Mouse (Mus musculus) heart, embryonic 11.5 days (tissue): ENCODE results near the gene Sorcs3. TPM values are rescaled to one million over a fixed set of nuclear protein-coding genes. Genes with fewer than 3 reads are reported as not detected.

ENCODE experiments used
- ATAC-seq: fragments of 200-750 bp; cut with Nextera tagmentation; replicated peaks from 2 replicates; pipeline ENCODE4 v1.8.0; 2017; ENCODE audit warnings: moderate library complexity; ENCODE audit not compliant: insufficient number of reproducible peaks, low FRiP score, low TSS enrichment
- H3K27ac ChIP-seq: fragments of 300-500 bp; sonication (generic); 2 replicates; pipeline ENCODE4 v1.5.1; 2014; ENCODE audit warnings: mild to moderate bottlenecking, low read depth, low read length
- H3K27me3 ChIP-seq: fragments of 300-500 bp; sonication (generic); 2 replicates; pipeline ENCODE4 v1.6.1; 2014; ENCODE audit warnings: mild to moderate bottlenecking, low read length, mixed read lengths; ENCODE audit not compliant: control insufficient read depth, insufficient read depth
- H3K36me3 ChIP-seq: fragments of 300-500 bp; sonication (generic); 2 replicates; pipeline ENCODE4 v1.6.1; 2014; ENCODE audit warnings: mild to moderate bottlenecking, low read length, moderate library complexity, mixed read lengths; ENCODE audit not compliant: control insufficient read depth, insufficient read depth
- H3K4me1 ChIP-seq: fragments of 300-500 bp; sonication (generic); 2 replicates; pipeline ENCODE4 v1.6.1; 2014; ENCODE audit warnings: low read length; ENCODE audit not compliant: control insufficient read depth, insufficient read depth
- H3K4me2 ChIP-seq: fragments of 300-500 bp; sonication (generic); 2 replicates; pipeline ENCODE4 v1.6.1; 2014; ENCODE audit warnings: mild to moderate bottlenecking, moderate library complexity
- H3K4me3 ChIP-seq: fragments of 300-500 bp; sonication (generic); 2 replicates; pipeline ENCODE4 v1.5.1; 2014; ENCODE audit warnings: low read depth, low read length
- H3K9ac ChIP-seq: fragments of 300-500 bp; sonication (generic); 2 replicates; pipeline ENCODE4 v1.6.1; 2014; ENCODE audit warnings: mild to moderate bottlenecking, low read depth, low read length, moderate library complexity
- H3K9me3 ChIP-seq: fragments of 300-500 bp; sonication (generic); replicated peaks from 2 replicates; pipeline ENCODE4 v1.6.1; 2016; ENCODE audit warnings: low read length; ENCODE audit not compliant: control insufficient read depth
- WGBS: fragments of 180-500 bp; shearing (Covaris S2); extraction: QIAGEN DNeasy Blood & Tissue Kit; methylation state at CpG from one replicate; pipeline ENCODE4 v1.1.7; 2014; ENCODE audit not compliant: insufficient replicate concordance; 5-methylcytosine and 5-hydroxymethylcytosine counted together
- polyA plus RNA-seq: library from polyadenylated mRNA; unstranded; fragments of >200 nt; fragmentation: Nextera tagmentation; extraction: Ambion mirVana; gene quantifications from 2 replicates; pipeline ENCODE4 v1.2.1, GENCODE M21; 2014

The Sorcs3 gene
- polyA plus RNA-seq, 1 experiment from 2014 or later, result 0.44 TPM

DNA sequence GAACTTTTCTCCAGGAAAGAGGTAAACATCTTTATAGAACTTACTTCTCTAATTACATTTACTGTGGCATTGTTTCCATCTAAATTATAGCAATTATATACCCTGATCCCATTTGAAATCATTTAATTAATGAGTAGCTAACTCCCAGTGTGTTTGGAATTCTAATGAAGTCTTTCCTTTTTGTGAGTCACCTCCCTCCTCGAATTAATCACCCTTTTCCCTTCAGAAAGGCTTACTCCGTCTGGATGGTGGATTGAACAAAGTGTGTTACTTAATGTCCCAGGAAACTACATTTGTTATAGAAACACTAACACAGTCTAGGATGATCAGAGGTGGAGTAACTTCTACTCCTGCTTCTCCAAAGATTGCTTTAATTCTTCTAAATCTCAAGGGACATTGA, 531.7 kb downstream of the Sorcs3 start:
- H3K4me2 ChIP-seq, result no peak overlapping the region
- WGBS, result 64% methylated on average over 2 of the region's 2 CpGs
- no peaks in the 10 kb centered on the region for H3K9me3 ChIP-seq
- H3K27ac ChIP-seq, result no peak overlapping the region
- no peak overlapping the region for H3K4me3 ChIP-seq
- H3K9ac ChIP-seq, result no peak overlapping the region
- no peaks in the 10 kb centered on the region for H3K27me3 ChIP-seq
- no peaks in the 10 kb centered on the region for H3K4me1 ChIP-seq
- ATAC-seq, result no peak
- H3K36me3 ChIP-seq, result no peaks in the 10 kb centered on the region

DNA sequence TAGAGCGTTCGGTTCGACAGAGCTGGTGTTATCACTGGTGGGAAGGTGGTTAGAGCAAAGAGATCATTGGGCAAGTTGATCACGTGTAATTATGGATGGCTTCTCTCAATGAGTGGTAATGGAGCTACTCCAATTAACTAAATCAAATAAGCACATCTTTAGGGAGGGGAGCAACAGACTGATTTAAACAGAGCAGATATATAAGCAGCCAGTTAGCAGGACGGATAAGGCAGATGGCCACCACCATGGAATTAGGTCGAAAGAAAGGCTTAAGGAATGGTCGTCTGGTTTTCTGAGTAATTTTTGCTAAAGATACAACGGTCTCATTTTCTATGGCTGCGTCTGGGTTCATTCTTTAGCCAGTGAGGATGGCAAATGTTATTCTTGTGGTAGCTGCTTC, 549.3 kb downstream of the Sorcs3 start:
- Histone ChIP-seq H3K4me3 (no peak overlapping the region), H3K27ac (no peak overlapping the region), H3K4me1 (no peaks in the 10 kb centered on the region), H3K9me3 (no peaks in the 10 kb centered on the region), H3K4me2 (no peak overlapping the region), H3K36me3 (no peaks in the 10 kb centered on the region), H3K9ac (no peak overlapping the region), H3K27me3 (no peaks in the 10 kb centered on the region)
- ATAC-seq, result no peak
- 85% methylated on average over 9 of the region's 9 CpGs for WGBS

DNA sequence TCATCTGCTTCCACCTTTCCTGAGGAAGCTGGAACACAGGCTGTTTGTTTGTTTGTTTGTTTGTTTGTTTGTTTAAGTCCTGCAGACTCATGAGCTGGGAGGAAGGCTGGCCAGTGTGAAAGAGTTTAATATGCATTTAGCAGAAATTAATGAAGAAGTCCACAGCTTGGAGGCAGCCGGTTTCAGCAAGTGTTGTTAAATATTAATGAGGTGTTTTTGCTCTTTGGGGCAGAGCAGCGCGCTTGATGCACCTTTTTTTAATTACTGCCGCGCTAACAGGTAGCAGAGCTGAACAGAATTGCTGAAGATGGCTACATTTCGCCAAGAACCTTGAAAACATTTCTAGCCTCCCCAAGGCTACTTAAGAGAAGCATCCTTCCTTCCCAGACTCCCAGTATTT, 551.0 kb downstream of the Sorcs3 start:
- H3K36me3 ChIP-seq, result no peaks in the 10 kb centered on the region
- no peaks in the 10 kb centered on the region for H3K4me1 ChIP-seq
- no peak overlapping the region for H3K9ac ChIP-seq
- H3K27me3 ChIP-seq, result no peaks in the 10 kb centered on the region
- no peak overlapping the region for H3K4me2 ChIP-seq
- no peak overlapping the region for H3K27ac ChIP-seq
- ATAC-seq, result no peak
- H3K4me3 ChIP-seq, result no peak overlapping the region
- no peaks in the 10 kb centered on the region for H3K9me3 ChIP-seq
- WGBS, result 85% methylated on average over 6 of the region's 6 CpGs

DNA sequence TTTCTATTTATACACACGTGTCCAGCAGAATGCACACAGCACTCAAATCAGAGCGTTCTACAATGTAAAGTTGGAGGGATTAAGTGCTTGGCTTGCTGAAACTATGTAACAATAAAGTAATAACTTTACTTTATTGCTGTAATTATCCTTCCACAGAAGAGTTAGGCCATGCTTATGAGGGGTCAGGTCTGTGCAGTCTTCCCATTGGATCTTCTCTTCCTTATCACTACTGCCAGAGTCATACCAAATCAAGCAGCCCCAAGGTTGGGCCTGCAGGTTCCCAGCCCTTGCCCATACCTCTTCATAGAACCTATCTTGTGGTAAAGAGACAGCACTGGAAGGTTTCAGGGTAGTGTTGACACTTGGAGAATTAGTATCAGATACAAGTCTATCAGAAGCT, 560.7 kb downstream of the Sorcs3 start:
- no peak for ATAC-seq
- H3K9me3 ChIP-seq, result no peaks in the 10 kb centered on the region
- H3K4me1 ChIP-seq, result no peaks in the 10 kb centered on the region
- H3K27ac ChIP-seq, result no peak overlapping the region
- H3K27me3 ChIP-seq, result no peaks in the 10 kb centered on the region
- H3K36me3 ChIP-seq, result no peaks in the 10 kb centered on the region
- H3K9ac ChIP-seq, result no peak overlapping the region
- 70% methylated on average over 2 of the region's 2 CpGs for WGBS
- no peak overlapping the region for H3K4me2 ChIP-seq
- H3K4me3 ChIP-seq, result no peak overlapping the region

DNA sequence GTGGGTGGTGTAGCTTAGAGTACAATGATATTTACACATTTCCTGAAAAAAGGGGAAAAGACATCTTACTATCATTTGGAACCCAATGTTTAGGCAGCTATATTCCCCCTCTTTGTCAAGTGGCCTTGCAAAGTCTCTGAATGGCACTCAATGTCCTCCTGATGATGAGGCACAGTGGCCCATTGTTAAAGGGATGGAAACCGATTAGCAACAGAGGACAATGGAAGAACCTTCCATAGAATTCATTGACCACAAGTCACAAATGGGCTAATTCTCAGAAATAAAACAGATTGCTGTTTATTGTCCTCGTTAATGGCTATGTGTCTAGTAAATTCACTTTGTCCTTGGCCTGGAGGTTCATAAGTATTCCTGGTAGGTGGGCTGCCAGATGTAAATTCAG, 565.7 kb downstream of the Sorcs3 start:
- H3K36me3 ChIP-seq, result no peaks in the 10 kb centered on the region
- no peaks in the 10 kb centered on the region for H3K9me3 ChIP-seq
- ATAC-seq, result no peak
- H3K27me3 ChIP-seq, result no peaks in the 10 kb centered on the region
- no peaks in the 10 kb centered on the region for H3K4me1 ChIP-seq
- no peak overlapping the region for H3K4me2 ChIP-seq
- no peak overlapping the region for H3K4me3 ChIP-seq
- no peak overlapping the region for H3K9ac ChIP-seq
- H3K27ac ChIP-seq, result no peak overlapping the region
- WGBS, result 72% methylated on average over 2 of the region's 2 CpGs

DNA sequence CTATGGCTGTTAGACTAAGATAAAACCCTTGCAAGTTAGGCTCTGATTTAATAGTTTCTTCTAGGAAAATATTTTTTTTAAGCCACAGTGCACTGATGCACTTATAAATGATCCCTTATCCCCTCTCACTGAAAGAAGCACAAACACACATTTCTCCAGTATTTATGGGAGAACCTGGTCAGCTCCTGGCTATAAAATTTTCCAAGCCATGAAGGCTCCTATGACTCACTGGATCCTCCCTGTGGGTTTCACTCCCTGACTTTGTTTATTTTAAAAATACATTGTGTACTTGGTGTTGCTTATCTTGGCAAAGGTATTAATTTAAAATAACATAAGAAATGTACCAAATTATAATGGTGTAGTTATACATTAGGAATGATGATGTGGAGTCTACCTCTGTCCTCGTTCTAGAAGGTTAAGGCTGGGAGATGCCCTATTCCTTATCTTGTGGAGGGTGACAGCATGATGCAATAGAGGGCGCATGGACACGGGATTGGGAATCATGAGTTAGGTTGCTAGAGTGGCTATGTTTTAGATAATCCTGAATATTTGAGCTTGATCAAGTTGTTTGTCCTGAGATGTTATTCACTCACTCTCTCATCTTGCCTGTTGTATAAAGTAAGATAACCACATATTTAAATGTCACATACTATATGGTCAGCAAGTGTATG, 573.4 kb downstream of the Sorcs3 start:
- H3K27ac ChIP-seq, result no peak overlapping the region
- no peak overlapping the region for H3K4me2 ChIP-seq
- no peak overlapping the region for H3K9ac ChIP-seq
- no peaks in the 10 kb centered on the region for H3K27me3 ChIP-seq
- H3K36me3 ChIP-seq, result no peaks in the 10 kb centered on the region
- WGBS, result 64% methylated on average over 3 of the region's 3 CpGs
- H3K4me3 ChIP-seq, result no peak overlapping the region
- H3K9me3 ChIP-seq, result no peaks in the 10 kb centered on the region
- ATAC-seq, result no peak
- H3K4me1 ChIP-seq, result no peaks in the 10 kb centered on the region

DNA sequence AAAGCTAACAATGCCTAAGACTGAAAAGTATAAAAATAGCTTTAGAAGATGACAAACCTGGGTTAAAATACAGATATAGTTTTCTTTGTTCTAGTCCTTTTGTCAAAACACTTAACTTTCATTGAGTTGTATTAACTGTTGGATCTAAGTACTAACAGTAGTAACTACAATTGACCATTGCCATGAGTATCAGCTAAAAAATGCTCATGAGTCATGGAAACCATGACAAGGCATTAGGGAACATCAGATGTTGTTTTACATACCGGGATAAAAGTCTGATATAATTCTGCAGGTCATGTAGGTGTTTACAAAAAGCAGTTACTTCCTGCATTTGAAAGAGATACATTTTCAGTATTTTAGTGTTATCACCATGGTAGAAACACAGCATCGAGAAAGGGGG, 575.0 kb downstream of the Sorcs3 start:
- no peak overlapping the region for H3K9ac ChIP-seq
- no peaks in the 10 kb centered on the region for H3K9me3 ChIP-seq
- no peak for ATAC-seq
- H3K36me3 ChIP-seq, result no peaks in the 10 kb centered on the region
- no peak overlapping the region for H3K4me2 ChIP-seq
- H3K4me3 ChIP-seq, result no peak overlapping the region
- WGBS, result 65% methylated on average over 2 of the region's 2 CpGs
- H3K27me3 ChIP-seq, result no peaks in the 10 kb centered on the region
- no peaks in the 10 kb centered on the region for H3K4me1 ChIP-seq
- H3K27ac ChIP-seq, result no peak overlapping the region

DNA sequence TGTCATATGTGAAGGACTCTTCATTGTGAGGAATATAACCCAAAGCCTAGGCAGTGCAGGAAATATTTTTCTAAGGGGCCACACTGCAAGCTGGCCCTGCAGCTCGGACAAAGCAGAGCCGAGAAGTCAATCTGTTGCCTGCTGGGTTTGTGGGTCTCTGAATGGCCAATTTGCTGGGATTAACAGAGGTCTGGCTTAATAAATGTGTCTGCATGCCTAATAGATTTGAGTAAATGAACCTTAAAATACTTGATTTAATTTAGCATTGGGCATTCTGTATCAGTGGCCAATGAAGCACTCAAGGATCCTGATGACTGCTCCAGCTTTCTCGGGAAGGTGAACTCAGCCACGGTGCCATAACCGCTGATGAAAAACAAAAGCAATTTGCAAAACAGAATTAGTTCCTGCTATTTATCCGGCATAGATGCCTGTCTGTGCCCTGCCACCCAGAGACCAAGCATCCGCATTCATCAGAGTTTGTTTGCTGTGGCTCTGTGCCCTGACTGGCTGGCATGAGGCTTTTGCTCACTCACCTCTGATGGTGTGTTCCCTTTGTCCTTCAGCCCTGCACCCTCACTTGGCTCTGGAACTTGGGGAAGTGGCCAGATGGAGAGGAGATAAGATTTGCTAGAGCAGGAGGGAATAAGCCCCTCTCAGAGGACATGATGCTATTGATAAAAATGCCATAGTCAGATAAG, 576.3 kb downstream of the Sorcs3 start:
- H3K4me1 ChIP-seq, result no peaks in the 10 kb centered on the region
- no peak overlapping the region for H3K9ac ChIP-seq
- 79% methylated on average over 7 of the region's 7 CpGs for WGBS
- no peaks in the 10 kb centered on the region for H3K36me3 ChIP-seq
- no peak overlapping the region for H3K4me2 ChIP-seq
- H3K27ac ChIP-seq, result no peak overlapping the region
- H3K4me3 ChIP-seq, result no peak overlapping the region
- ATAC-seq, result no peak
- no peaks in the 10 kb centered on the region for H3K9me3 ChIP-seq
- no peaks in the 10 kb centered on the region for H3K27me3 ChIP-seq

DNA sequence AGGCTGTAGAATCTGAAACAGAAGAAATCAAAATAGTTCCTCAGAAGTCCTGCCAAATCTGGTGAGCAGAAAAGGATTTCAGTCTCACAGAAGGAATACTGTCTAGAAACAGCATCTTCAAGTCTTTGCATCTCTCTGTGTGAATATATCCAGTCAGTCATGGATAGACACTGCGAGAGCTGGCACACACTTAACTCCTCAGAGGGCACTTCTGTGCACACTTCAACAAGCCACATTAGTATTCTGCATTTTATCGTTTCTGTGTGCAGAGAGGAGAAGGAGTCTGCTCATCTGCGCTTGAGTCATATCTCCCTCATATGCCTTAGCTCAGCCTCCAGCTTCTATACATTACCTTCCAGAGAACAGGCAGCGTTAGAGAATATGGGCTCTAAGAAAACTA, 581.4 kb downstream of the Sorcs3 start:
- Histone ChIP-seq H3K27me3 (no peaks in the 10 kb centered on the region), H3K4me1 (no peaks in the 10 kb centered on the region), H3K4me2 (no peak overlapping the region), H3K9ac (no peak overlapping the region), H3K27ac (no peak overlapping the region), H3K4me3 (no peak overlapping the region), H3K9me3 (no peaks in the 10 kb centered on the region), H3K36me3 (no peaks in the 10 kb centered on the region)
- WGBS, result 78% methylated on average over 4 of the region's 4 CpGs
- ATAC-seq, result no peak
